Mouse (Mus musculus): ENCODE results near the gene Usp32. TPM values are rescaled to one million over a fixed set of nuclear protein-coding genes. Genes with fewer than 3 reads are reported as not detected.
"Not testable (repeated sequence)": the region's sequence is repeated elsewhere in the genome, so short reads cannot be mapped to it uniquely, and the experiment has no call there.

The Usp32 gene
- polyA plus RNA-seq, 1 experiment, result 41.4 TPM

GRCm38 (mm10) chr11:85177761-85178160 is 37.8 kb upstream of the Usp32 start:
- Histone ChIP-seq H3K4me3 (replicated peaks; ENCODE audit: insufficient read depth, low read depth, low read length) (no peak overlapping the region), H3K4me1 (ENCODE audit: control insufficient read depth, insufficient read depth, low read length) (no peaks in the 10 kb centered on the region), H3K27me3 (ENCODE audit: control insufficient read depth, insufficient read depth, low read length) (no peaks in the 10 kb centered on the region), H3K27ac (ENCODE audit: insufficient read depth, low read length) (no peak overlapping the region)
- DNase-seq, result no peak
- WGBS, result 85% methylated on average over 6 of the region's 6 CpGs
- TF ChIP-seq CTCF (IDR thresholded peaks at IDR 0.05; ENCODE audit: borderline replicate concordance, insufficient read depth, low read depth, low read length), result no peak
- TF ChIP-seq POLR2A (IDR thresholded peaks at IDR 0.05; ENCODE audit: borderline replicate concordance, insufficient read depth, low read length), result no peak

- Histone ChIP-seq H3K27ac (ENCODE audit: insufficient read depth, low read length) (no peak overlapping the region), H3K4me3 (replicated peaks; ENCODE audit: insufficient read depth, low read depth, low read length) (no peak overlapping the region), H3K4me1 (ENCODE audit: control insufficient read depth, insufficient read depth, low read length) (no peaks in the 10 kb centered on the region), H3K27me3 (ENCODE audit: control insufficient read depth, insufficient read depth, low read length) (no peaks in the 10 kb centered on the region)
- no peak for DNase-seq
- TF ChIP-seq POLR2A (IDR thresholded peaks at IDR 0.05; ENCODE audit: borderline replicate concordance, insufficient read depth, low read length) (no peak), CTCF (IDR thresholded peaks at IDR 0.05; ENCODE audit: borderline replicate concordance, insufficient read depth, low read depth, low read length) (no peak)
- WGBS, result 78% methylated on average over 3 of the region's 3 CpGs
These were observed 36.0 kb upstream of the Usp32 start for GRCm38 (mm10) chr11:85175941-85176340.

GRCm38 (mm10) chr11:85170833-85171232 is 30.9 kb upstream of the Usp32 start:
- H3K4me1 ChIP-seq (ENCODE audit: control insufficient read depth, insufficient read depth, low read length), result no peaks in the 10 kb centered on the region
- 24% methylated on average over 2 of the region's 2 CpGs for WGBS
- H3K4me3 ChIP-seq (replicated peaks; ENCODE audit: insufficient read depth, low read depth, low read length), result no peak overlapping the region
- TF ChIP-seq POLR2A (IDR thresholded peaks at IDR 0.05; ENCODE audit: borderline replicate concordance, insufficient read depth, low read length) (no peak), CTCF (IDR thresholded peaks at IDR 0.05; ENCODE audit: borderline replicate concordance, insufficient read depth, low read depth, low read length) (no peak)
- H3K27ac ChIP-seq (ENCODE audit: insufficient read depth, low read length), result no peak overlapping the region
- no peaks in the 10 kb centered on the region for H3K27me3 ChIP-seq (ENCODE audit: control insufficient read depth, insufficient read depth, low read length)
- DNase-seq, result no peak

DNA sequence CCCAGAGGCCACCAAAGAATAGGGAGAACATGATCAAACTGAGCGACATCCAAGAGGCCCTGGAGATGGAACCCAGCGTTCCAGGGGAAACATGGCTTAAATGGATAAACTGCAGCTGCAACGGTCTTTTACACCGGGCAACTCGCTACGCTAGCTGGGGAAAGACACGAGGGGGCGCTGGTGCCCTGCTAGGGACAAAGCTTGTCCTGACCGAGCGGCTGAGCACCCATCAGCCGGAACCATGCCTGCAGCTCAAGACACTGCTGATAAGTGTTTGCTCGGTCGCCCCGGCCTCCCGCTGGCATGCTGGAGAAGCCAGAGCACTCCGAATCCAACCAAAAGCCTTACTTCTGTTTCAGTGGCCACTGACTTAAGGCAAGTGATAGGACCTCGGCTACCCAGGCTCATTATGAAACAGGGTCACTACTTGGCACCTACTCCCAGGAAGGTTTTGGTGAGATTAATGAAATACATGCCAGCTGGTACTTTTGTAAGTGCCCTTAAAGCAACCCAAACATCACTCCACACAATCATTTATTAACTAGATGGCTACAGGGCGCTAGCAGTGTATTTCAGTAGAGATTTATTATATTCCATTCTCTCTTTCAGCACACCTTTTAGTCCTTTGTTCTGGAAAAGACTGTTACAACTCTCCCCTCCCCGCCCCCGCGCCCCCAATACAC is 30.2 kb upstream of the Usp32 start, which contains the start of gene 1700125H20Rik:
TSS of gene 1700125H20Rik (plus strand) at position 347 of the 683 bp plus-strand sequence.
- WGBS, result 12% methylated on average over 21 of the region's 21 CpGs
- peak; percentile 83 to 90 for DNase-seq
- TF ChIP-seq CTCF (IDR thresholded peaks at IDR 0.05; ENCODE audit: borderline replicate concordance, insufficient read depth, low read depth, low read length) (peak; percentile 95), POLR2A (IDR thresholded peaks at IDR 0.05; ENCODE audit: borderline replicate concordance, insufficient read depth, low read length) (no peak)
- H3K4me1 ChIP-seq (ENCODE audit: control insufficient read depth, insufficient read depth, low read length), result no peaks in the 10 kb centered on the region
- no peak within 1 kb of the TSS for H3K27ac ChIP-seq (ENCODE audit: insufficient read depth, low read length)
- H3K4me3 ChIP-seq (replicated peaks; ENCODE audit: insufficient read depth, low read depth, low read length), result peak within 1 kb of the TSS; percentile 49
- H3K27me3 ChIP-seq (ENCODE audit: control insufficient read depth, insufficient read depth, low read length), result no peaks in the 10 kb centered on the region

- no peak for DNase-seq
- 94% methylated on average over 1 of the region's 1 CpGs for WGBS
- TF ChIP-seq CTCF (IDR thresholded peaks at IDR 0.05; ENCODE audit: borderline replicate concordance, insufficient read depth, low read depth, low read length) (no peak), POLR2A (IDR thresholded peaks at IDR 0.05; ENCODE audit: borderline replicate concordance, insufficient read depth, low read length) (no peak)
These were observed 27.5 kb upstream of the Usp32 start for GRCm38 (mm10) chr11:85167503-85167902.

GRCm38 (mm10) chr11:85164371-85164770 is 24.4 kb upstream of the Usp32 start:
- Histone ChIP-seq H3K4me1 (ENCODE audit: control insufficient read depth, insufficient read depth, low read length) (no peaks in the 10 kb centered on the region), H3K27me3 (ENCODE audit: control insufficient read depth, insufficient read depth, low read length) (no peaks in the 10 kb centered on the region), H3K27ac (ENCODE audit: insufficient read depth, low read length) (no peak overlapping the region), H3K4me3 (replicated peaks; ENCODE audit: insufficient read depth, low read depth, low read length) (no peak overlapping the region)
- TF ChIP-seq POLR2A (IDR thresholded peaks at IDR 0.05; ENCODE audit: borderline replicate concordance, insufficient read depth, low read length) (no peak), CTCF (IDR thresholded peaks at IDR 0.05; ENCODE audit: borderline replicate concordance, insufficient read depth, low read depth, low read length) (no peak)
- DNase-seq, result no peak

More at GRCm38 (mm10) chr11:85167503-85167902, 27.5 kb upstream of the Usp32 start:
- H3K27ac ChIP-seq (ENCODE audit: insufficient read depth, low read length), result no peak overlapping the region
- no peaks in the 10 kb centered on the region for H3K4me1 ChIP-seq (ENCODE audit: control insufficient read depth, insufficient read depth, low read length)
- H3K27me3 ChIP-seq (ENCODE audit: control insufficient read depth, insufficient read depth, low read length), result no peaks in the 10 kb centered on the region
- H3K4me3 ChIP-seq (replicated peaks; ENCODE audit: insufficient read depth, low read depth, low read length), result no peak overlapping the region

GRCm38 (mm10) chr11:85163014-85163413 is 23.1 kb upstream of the Usp32 start:
- H3K4me3 ChIP-seq (replicated peaks; ENCODE audit: insufficient read depth, low read depth, low read length); H3K27me3 ChIP-seq (ENCODE audit: control insufficient read depth, insufficient read depth, low read length); DNase-seq; H3K27ac ChIP-seq (ENCODE audit: insufficient read depth, low read length); H3K4me1 ChIP-seq (ENCODE audit: control insufficient read depth, insufficient read depth, low read length): not testable (repeated sequence)
- 64% methylated on average over 1 of the region's 1 CpGs for WGBS

DNA sequence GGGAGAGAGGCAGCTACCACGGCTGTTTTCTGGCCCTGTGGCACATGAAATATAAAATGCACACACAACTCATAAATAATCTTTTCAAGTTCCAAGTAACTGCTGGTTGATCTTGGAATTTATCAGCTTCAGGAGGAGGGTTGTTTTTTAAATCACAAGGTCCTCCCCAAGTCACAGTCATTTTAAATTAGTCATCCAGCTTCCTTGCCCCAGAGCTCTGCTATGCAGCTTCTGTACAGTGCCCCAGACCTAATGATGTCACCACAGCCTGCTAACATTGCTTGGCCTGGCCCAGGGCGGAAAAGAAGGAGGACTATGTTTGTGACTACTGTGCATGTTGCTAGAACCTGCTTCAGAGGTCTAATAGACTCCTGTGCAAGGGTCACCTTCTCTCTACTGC is 17.3 kb upstream of the Usp32 start:
- WGBS, result 61% methylated on average over 2 of the region's 2 CpGs
- Histone ChIP-seq H3K4me1 (ENCODE audit: control insufficient read depth, insufficient read depth, low read length) (no peaks in the 10 kb centered on the region), H3K4me3 (replicated peaks; ENCODE audit: insufficient read depth, low read depth, low read length) (no peak overlapping the region), H3K27ac (ENCODE audit: insufficient read depth, low read length) (no peak overlapping the region), H3K27me3 (ENCODE audit: control insufficient read depth, insufficient read depth, low read length) (no peaks in the 10 kb centered on the region)
- no peak for DNase-seq
- no peak for TF ChIP-seq POLR2A (IDR thresholded peaks at IDR 0.05; ENCODE audit: borderline replicate concordance, insufficient read depth, low read length)
- no peak for TF ChIP-seq CTCF (IDR thresholded peaks at IDR 0.05; ENCODE audit: borderline replicate concordance, insufficient read depth, low read depth, low read length)
